Mouse (Mus musculus): ENCODE measurements around the gene Adipoq. TPM values are rescaled to one million over a fixed set of nuclear protein-coding genes. Genes with fewer than 3 reads are reported as not detected.
A peak's percentile ranks its signal among the peaks of the same experiment; 100 is the strongest.

The Adipoq gene
- polyA plus RNA-seq, 1 experiment from 2014 or later, result not detected

DNA sequence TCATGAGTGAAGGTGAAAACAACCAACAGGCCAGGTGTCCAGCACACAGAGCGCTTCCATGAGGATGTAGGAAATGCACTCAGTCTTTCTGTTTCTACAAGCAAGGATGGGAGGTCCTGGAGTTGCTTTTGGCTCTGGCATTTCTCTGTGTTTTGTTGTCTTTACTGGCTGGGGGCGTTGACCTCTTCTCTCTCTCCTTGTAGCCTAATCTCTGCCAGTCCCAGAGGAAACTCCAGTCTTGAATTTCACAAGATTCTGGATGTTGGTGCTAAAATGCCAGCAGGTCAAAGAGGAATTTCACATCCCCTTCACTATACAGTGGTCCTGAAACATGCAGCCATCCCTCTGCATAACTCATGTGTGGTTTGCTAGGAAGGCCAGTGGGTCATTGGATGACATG is 2.6 kb downstream of the Adipoq start:
- no peak for DNase-seq
- no peak for ATAC-seq (ENCODE audit: insufficient read depth)
- Histone ChIP-seq H3K27me3 (ENCODE audit: insufficient read depth, low read length) (no peaks in the 10 kb centered on the region), H3K4me1 (ENCODE audit: insufficient read depth) (no peaks in the 10 kb centered on the region), H3K36me3 (ENCODE audit: insufficient read depth) (no peaks in the 10 kb centered on the region), H3K4me3 (ENCODE audit: low read depth, low read length) (no peak overlapping the region), H3K27ac (ENCODE audit: low read depth) (no peak overlapping the region), H3K9ac (no peak overlapping the region), H3K9me3 (ENCODE audit: low read depth, low read length) (no peaks in the 10 kb centered on the region), H3K4me2 (no peak overlapping the region)
- 78% methylated on average over 2 of the region's 2 CpGs for WGBS
- no peak for TF ChIP-seq CTCF (IDR thresholded peaks at IDR 0.05; ENCODE audit: low read depth)

- no peaks in the 10 kb centered on the region for H3K9me3 ChIP-seq (ENCODE audit: low read depth, low read length)
- H3K4me1 ChIP-seq (ENCODE audit: insufficient read depth), result no peaks in the 10 kb centered on the region
- no peaks in the 10 kb centered on the region for H3K36me3 ChIP-seq (ENCODE audit: insufficient read depth)
- H3K27ac ChIP-seq (ENCODE audit: low read depth), result no peak overlapping the region
- H3K4me2 ChIP-seq, result no peak overlapping the region
- ATAC-seq (ENCODE audit: insufficient read depth), result no peak
- H3K27me3 ChIP-seq (ENCODE audit: insufficient read depth, low read length), result no peaks in the 10 kb centered on the region
- 55% methylated on average over 8 of the region's 8 CpGs for WGBS
- H3K9ac ChIP-seq, result no peak overlapping the region
- no peak overlapping the region for H3K4me3 ChIP-seq (ENCODE audit: low read depth, low read length)
- TF ChIP-seq CTCF (IDR thresholded peaks at IDR 0.05; ENCODE audit: low read depth), result no peak
- DNase-seq, result no peak
These were observed 3.1 kb downstream of the Adipoq start for GRCm38 (mm10) chr16:23149396-23149795.

- Histone ChIP-seq H3K27me3 (ENCODE audit: insufficient read depth, low read length) (no peaks in the 10 kb centered on the region), H3K4me2 (no peak overlapping the region), H3K4me3 (ENCODE audit: low read depth, low read length) (no peak overlapping the region), H3K36me3 (ENCODE audit: insufficient read depth) (no peaks in the 10 kb centered on the region), H3K9me3 (ENCODE audit: low read depth, low read length) (no peaks in the 10 kb centered on the region), H3K4me1 (ENCODE audit: insufficient read depth) (no peaks in the 10 kb centered on the region), H3K9ac (no peak overlapping the region), H3K27ac (ENCODE audit: low read depth) (no peak overlapping the region)
- peak; percentile 60 for TF ChIP-seq CTCF (IDR thresholded peaks at IDR 0.05; ENCODE audit: low read depth)
- no peak; the same call in 1 of the 2 replicates for ATAC-seq (ENCODE audit: insufficient read depth)
- peak; percentile 74 for DNase-seq
- 15% methylated on average over 2 of the region's 2 CpGs for WGBS
These were observed 5.1 kb downstream of the Adipoq start for GRCm38 (mm10) chr16:23151423-23151822.

DNA sequence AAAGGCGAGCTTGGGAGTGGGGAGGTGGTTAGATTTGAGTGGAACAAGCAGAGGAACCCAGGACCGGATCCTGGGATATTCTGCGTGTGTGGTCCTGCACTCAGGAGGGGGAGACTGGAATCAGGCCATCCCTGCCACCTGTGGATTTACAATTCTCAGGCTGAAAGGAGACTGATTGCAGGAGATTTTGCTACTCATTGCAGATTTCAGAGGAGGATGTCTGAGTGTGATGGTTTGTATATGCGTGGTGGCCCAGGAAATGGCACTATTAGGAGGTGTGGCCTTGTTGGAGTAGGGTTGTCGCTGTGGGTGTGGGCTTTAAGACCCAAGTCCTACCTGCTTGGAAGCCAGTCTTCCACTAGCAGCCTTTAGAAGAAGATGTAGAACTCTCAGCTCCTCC is 7.9 kb downstream of the Adipoq start:
- Histone ChIP-seq H3K36me3 (ENCODE audit: insufficient read depth) (no peaks in the 10 kb centered on the region), H3K4me1 (ENCODE audit: insufficient read depth) (no peaks in the 10 kb centered on the region), H3K9me3 (ENCODE audit: low read depth, low read length) (no peaks in the 10 kb centered on the region), H3K27me3 (ENCODE audit: insufficient read depth, low read length) (no peaks in the 10 kb centered on the region), H3K9ac (no peak overlapping the region), H3K4me3 (ENCODE audit: low read depth, low read length) (no peak overlapping the region), H3K4me2 (no peak overlapping the region), H3K27ac (ENCODE audit: low read depth) (no peak overlapping the region)
- no peak for TF ChIP-seq CTCF (IDR thresholded peaks at IDR 0.05; ENCODE audit: low read depth)
- ATAC-seq (ENCODE audit: insufficient read depth), result no peak
- no peak for DNase-seq
- 65% methylated on average over 5 of the region's 5 CpGs for WGBS

GRCm38 (mm10) chr16:23157013-23157412 is 10.7 kb downstream of the Adipoq start:
- Histone ChIP-seq H3K36me3 (ENCODE audit: insufficient read depth) (no peaks in the 10 kb centered on the region), H3K9ac (no peak overlapping the region), H3K9me3 (ENCODE audit: low read depth, low read length) (no peaks in the 10 kb centered on the region), H3K4me2 (no peak overlapping the region), H3K4me3 (ENCODE audit: low read depth, low read length) (no peak overlapping the region), H3K27me3 (ENCODE audit: insufficient read depth, low read length) (no peaks in the 10 kb centered on the region), H3K27ac (ENCODE audit: low read depth) (no peak overlapping the region), H3K4me1 (ENCODE audit: insufficient read depth) (no peaks in the 10 kb centered on the region)
- no peak for TF ChIP-seq CTCF (IDR thresholded peaks at IDR 0.05; ENCODE audit: low read depth)
- WGBS, result 91% methylated on average over 13 of the region's 13 CpGs
- no peak for DNase-seq
- no peak for ATAC-seq (ENCODE audit: insufficient read depth)

GRCm38 (mm10) chr16:23158292-23158691 is 12.0 kb downstream of the Adipoq start:
- TF ChIP-seq CTCF (IDR thresholded peaks at IDR 0.05; ENCODE audit: low read depth), result no peak
- H3K27me3 ChIP-seq (ENCODE audit: insufficient read depth, low read length), result no peaks in the 10 kb centered on the region
- WGBS, result 66% methylated on average over 7 of the region's 7 CpGs
- H3K27ac ChIP-seq (ENCODE audit: low read depth), result no peak overlapping the region
- no peak overlapping the region for H3K9ac ChIP-seq
- no peaks in the 10 kb centered on the region for H3K9me3 ChIP-seq (ENCODE audit: low read depth, low read length)
- DNase-seq, result no peak
- ATAC-seq (ENCODE audit: insufficient read depth), result peak; percentile 44; the same call in 1 of the 2 replicates
- H3K4me1 ChIP-seq (ENCODE audit: insufficient read depth), result no peaks in the 10 kb centered on the region
- no peak overlapping the region for H3K4me3 ChIP-seq (ENCODE audit: low read depth, low read length)
- no peak overlapping the region for H3K4me2 ChIP-seq
- no peaks in the 10 kb centered on the region for H3K36me3 ChIP-seq (ENCODE audit: insufficient read depth)

GRCm38 (mm10) chr16:23158957-23159356 is 12.6 kb downstream of the Adipoq start:
- no peak overlapping the region for H3K4me2 ChIP-seq
- H3K27ac ChIP-seq (ENCODE audit: low read depth), result no peak overlapping the region
- no peak for DNase-seq
- H3K9me3 ChIP-seq (ENCODE audit: low read depth, low read length), result no peaks in the 10 kb centered on the region
- H3K9ac ChIP-seq, result no peak overlapping the region
- no peak for TF ChIP-seq CTCF (IDR thresholded peaks at IDR 0.05; ENCODE audit: low read depth)
- 22% methylated on average over 2 of the region's 2 CpGs for WGBS
- no peaks in the 10 kb centered on the region for H3K36me3 ChIP-seq (ENCODE audit: insufficient read depth)
- no peaks in the 10 kb centered on the region for H3K4me1 ChIP-seq (ENCODE audit: insufficient read depth)
- H3K27me3 ChIP-seq (ENCODE audit: insufficient read depth, low read length), result no peaks in the 10 kb centered on the region
- H3K4me3 ChIP-seq (ENCODE audit: low read depth, low read length), result no peak overlapping the region
- no peak for ATAC-seq (ENCODE audit: insufficient read depth)

GRCm38 (mm10) chr16:23159749-23160148 is 13.4 kb downstream of the Adipoq start:
- Histone ChIP-seq H3K4me3 (ENCODE audit: low read depth, low read length) (no peak overlapping the region), H3K4me1 (ENCODE audit: insufficient read depth) (no peaks in the 10 kb centered on the region), H3K27me3 (ENCODE audit: insufficient read depth, low read length) (no peaks in the 10 kb centered on the region), H3K9me3 (ENCODE audit: low read depth, low read length) (no peaks in the 10 kb centered on the region), H3K9ac (no peak overlapping the region), H3K36me3 (ENCODE audit: insufficient read depth) (no peaks in the 10 kb centered on the region), H3K4me2 (no peak overlapping the region), H3K27ac (ENCODE audit: low read depth) (no peak overlapping the region)
- ATAC-seq (ENCODE audit: insufficient read depth) (no peak), DNase-seq (no peak)
- no peak for TF ChIP-seq CTCF (IDR thresholded peaks at IDR 0.05; ENCODE audit: low read depth)
- 35% methylated on average over 2 of the region's 2 CpGs for WGBS
